Mouse (Mus musculus): ENCODE measurements around the gene Txnrd1. TPM values are rescaled to one million over a fixed set of nuclear protein-coding genes. Genes with fewer than 3 reads are reported as not detected.

Txnrd1 gene
- polyA plus RNA-seq, 1 experiment from 2014 or later = 166 TPM

- Histone ChIP-seq H3K9ac (no peak overlapping the region), H3K4me3 (no peak overlapping the region), H3K36me3 (no peaks in the 10 kb centered on the region), H3K4me2 (replicated peaks) (no peak overlapping the region), H3K27ac (no peak overlapping the region), H3K4me1 (no peaks in the 10 kb centered on the region), H3K9me3 (no peaks in the 10 kb centered on the region), H3K27me3 (replicated peaks) (no peaks in the 10 kb centered on the region)
- WGBS = 71% methylated on average over 14 of the region's 14 CpGs
- ATAC-seq (ENCODE audit: low FRiP score, low read depth) = no peak
These were observed 10.5 kb upstream of the Txnrd1 start for GRCm38 (mm10) chr10:82823108-82823778.

GRCm38 (mm10) chr10:82823779-82824177, 10.0 kb upstream of the Txnrd1 start:
- WGBS = 67% methylated on average over 5 of the region's 5 CpGs
- no peaks in the 10 kb centered on the region for H3K36me3 ChIP-seq
- no peak for ATAC-seq (ENCODE audit: low FRiP score, low read depth)

GRCm38 (mm10) chr10:82824541-82824940, 9.2 kb upstream of the Txnrd1 start:
- H3K36me3 ChIP-seq = no peaks in the 10 kb centered on the region
- H3K9ac ChIP-seq = no peak overlapping the region
- no peak overlapping the region for H3K27ac ChIP-seq
- no peak overlapping the region for H3K4me3 ChIP-seq
- no peaks in the 10 kb centered on the region for H3K27me3 ChIP-seq (replicated peaks)
- no peaks in the 10 kb centered on the region for H3K9me3 ChIP-seq
- no peak overlapping the region for H3K4me2 ChIP-seq (replicated peaks)
- no peaks in the 10 kb centered on the region for H3K4me1 ChIP-seq
- no peak for ATAC-seq (ENCODE audit: low FRiP score, low read depth)
- 69% methylated on average over 10 of the region's 10 CpGs for WGBS

More at GRCm38 (mm10) chr10:82823779-82824177, 10.0 kb upstream of the Txnrd1 start:
- Histone ChIP-seq H3K9ac (no peak overlapping the region), H3K4me2 (replicated peaks) (no peak overlapping the region), H3K4me1 (no peaks in the 10 kb centered on the region), H3K9me3 (no peaks in the 10 kb centered on the region), H3K27ac (no peak overlapping the region), H3K27me3 (replicated peaks) (no peaks in the 10 kb centered on the region), H3K4me3 (no peak overlapping the region)

GRCm38 (mm10) chr10:82826516-82826915, 7.2 kb upstream of the Txnrd1 start:
- no peak overlapping the region for H3K4me2 ChIP-seq (replicated peaks)
- no peak overlapping the region for H3K27ac ChIP-seq
- H3K27me3 ChIP-seq (replicated peaks) = no peaks in the 10 kb centered on the region
- 48% methylated on average over 6 of the region's 6 CpGs for WGBS
- no peaks in the 10 kb centered on the region for H3K4me1 ChIP-seq
- no peaks in the 10 kb centered on the region for H3K9me3 ChIP-seq
- no peak overlapping the region for H3K4me3 ChIP-seq
- peak; percentile 41; the same call in 1 of the 2 replicates for ATAC-seq (ENCODE audit: low FRiP score, low read depth)
- no peaks in the 10 kb centered on the region for H3K36me3 ChIP-seq
- no peak overlapping the region for H3K9ac ChIP-seq

- Histone ChIP-seq H3K4me1 (no peaks in the 10 kb centered on the region), H3K9me3 (no peaks in the 10 kb centered on the region; the same call in 1 of the 2 replicates), H3K36me3 (no peaks in the 10 kb centered on the region), H3K4me2 (replicated peaks) (no peak overlapping the region), H3K4me3 (no peak overlapping the region), H3K9ac (no peak overlapping the region), H3K27ac (no peak overlapping the region), H3K27me3 (replicated peaks) (no peaks in the 10 kb centered on the region)
- 88% methylated on average over 3 of the region's 3 CpGs for WGBS
- no peak for ATAC-seq (ENCODE audit: low FRiP score, low read depth)
These were observed 2.1 kb downstream of the Txnrd1 start for GRCm38 (mm10) chr10:82835898-82836297.

- Histone ChIP-seq H3K4me3 (no peak overlapping the region), H3K9ac (no peak overlapping the region), H3K4me1 (no peaks in the 10 kb centered on the region), H3K27me3 (replicated peaks) (no peaks in the 10 kb centered on the region), H3K9me3 (no peaks in the 10 kb centered on the region), H3K4me2 (replicated peaks) (no peak overlapping the region), H3K36me3 (no peaks in the 10 kb centered on the region), H3K27ac (no peak overlapping the region)
- WGBS = 90% methylated on average over 7 of the region's 7 CpGs
- ATAC-seq (ENCODE audit: low FRiP score, low read depth) = no peak
These were observed 4.6 kb downstream of the Txnrd1 start for GRCm38 (mm10) chr10:82838390-82838789.

GRCm38 (mm10) chr10:82844090-82844489, 10.3 kb downstream of the Txnrd1 start:
- no peak for ATAC-seq (ENCODE audit: low FRiP score, low read depth)
- H3K27me3 ChIP-seq (replicated peaks) = no peaks in the 10 kb centered on the region
- WGBS = 69% methylated on average over 6 of the region's 6 CpGs

GRCm38 (mm10) chr10:82844731-82845130, 11.0 kb downstream of the Txnrd1 start:
- no peaks in the 10 kb centered on the region for H3K36me3 ChIP-seq
- no peak for ATAC-seq (ENCODE audit: low FRiP score, low read depth)
- H3K4me3 ChIP-seq = no peak overlapping the region
- no peak overlapping the region for H3K9ac ChIP-seq
- H3K9me3 ChIP-seq = no peaks in the 10 kb centered on the region
- H3K4me1 ChIP-seq = 0 out of 2 replicates have a peak, but pooled peaks cover under 1% of the 10 kb centered on the region
- no peak overlapping the region for H3K4me2 ChIP-seq (replicated peaks)
- H3K27ac ChIP-seq = no peak overlapping the region
- H3K27me3 ChIP-seq (replicated peaks) = no peaks in the 10 kb centered on the region
- WGBS = 87% methylated on average over 8 of the region's 8 CpGs

More at GRCm38 (mm10) chr10:82844090-82844489, 10.3 kb downstream of the Txnrd1 start:
- Histone ChIP-seq H3K36me3 (no peaks in the 10 kb centered on the region), H3K9me3 (no peaks in the 10 kb centered on the region), H3K4me1 (no peaks in the 10 kb centered on the region), H3K27ac (no peak overlapping the region), H3K4me3 (no peak overlapping the region), H3K4me2 (replicated peaks) (no peak overlapping the region), H3K9ac (no peak overlapping the region)

GRCm38 (mm10) chr10:82847821-82848459, 14.2 kb downstream of the Txnrd1 start:
- Histone ChIP-seq H3K9ac (no peak overlapping the region), H3K27me3 (replicated peaks) (no peaks in the 10 kb centered on the region), H3K4me1 (0 out of 2 replicates have a peak, but pooled peaks cover 4% of the 10 kb centered on the region), H3K36me3 (no peaks in the 10 kb centered on the region), H3K4me3 (no peak overlapping the region), H3K9me3 (no peaks in the 10 kb centered on the region), H3K27ac (no peak overlapping the region), H3K4me2 (replicated peaks) (no peak overlapping the region)
- 77% methylated on average over 9 of the region's 9 CpGs for WGBS
- ATAC-seq (ENCODE audit: low FRiP score, low read depth) = no peak

GRCm38 (mm10) chr10:82849686-82850353, 16.1 kb downstream of the Txnrd1 start:
- Histone ChIP-seq H3K27ac (no peak overlapping the region), H3K4me1 (0 out of 2 replicates have a peak, but pooled peaks cover 4% of the 10 kb centered on the region), H3K4me2 (replicated peaks) (no peak overlapping the region), H3K9me3 (no peaks in the 10 kb centered on the region), H3K4me3 (no peak overlapping the region), H3K9ac (no peak overlapping the region), H3K27me3 (replicated peaks) (no peaks in the 10 kb centered on the region), H3K36me3 (no peaks in the 10 kb centered on the region)
- WGBS = 36% methylated on average over 16 of the region's 16 CpGs
- ATAC-seq (ENCODE audit: low FRiP score, low read depth) = no peak

- Histone ChIP-seq H3K4me1 (0 out of 2 replicates have a peak, but pooled peaks cover 4% of the 10 kb centered on the region), H3K4me2 (replicated peaks) (no peak overlapping the region), H3K9ac (no peak overlapping the region), H3K9me3 (no peaks in the 10 kb centered on the region), H3K4me3 (no peak overlapping the region), H3K36me3 (no peaks in the 10 kb centered on the region), H3K27me3 (replicated peaks) (no peaks in the 10 kb centered on the region), H3K27ac (no peak overlapping the region)
- ATAC-seq (ENCODE audit: low FRiP score, low read depth) = no peak
- WGBS = 82% methylated on average over 5 of the region's 5 CpGs
These were observed 16.6 kb downstream of the Txnrd1 start for GRCm38 (mm10) chr10:82850354-82850752.

- Histone ChIP-seq H3K4me2 (replicated peaks) (no peak overlapping the region), H3K9ac (no peak overlapping the region), H3K27me3 (replicated peaks) (no peaks in the 10 kb centered on the region), H3K27ac (no peak overlapping the region), H3K4me1 (0 out of 2 replicates have a peak, but pooled peaks cover 4% of the 10 kb centered on the region), H3K4me3 (no peak overlapping the region), H3K36me3 (no peaks in the 10 kb centered on the region), H3K9me3 (no peaks in the 10 kb centered on the region)
- no peak for ATAC-seq (ENCODE audit: low FRiP score, low read depth)
- WGBS = 92% methylated on average over 6 of the region's 6 CpGs
These were observed 18.0 kb downstream of the Txnrd1 start for GRCm38 (mm10) chr10:82851751-82852150.
